Mouse (Mus musculus) megakaryocyte, embryonic 14.5 days (primary cell): Measurements from ENCODE around the gene Meiob. TPM values are rescaled to one million over a fixed set of nuclear protein-coding genes. Genes with fewer than 3 reads are reported as not detected.

Source experiments
- H3K27me3 ChIP-seq: replicated peaks from 2 replicates; pipeline ENCODE3; 2012; ENCODE audit warnings: inconsistent platforms
- H3K36me3 ChIP-seq: replicated peaks from 2 replicates; pipeline ENCODE3; 2012; ENCODE audit warnings: low read length, inconsistent platforms, mixed read lengths
- H3K4me1 ChIP-seq: 2 replicates; pipeline ENCODE4 v1.6.1; 2012; ENCODE audit warnings: inconsistent platforms
- H3K4me3 ChIP-seq: replicated peaks from 2 replicates; pipeline ENCODE3; 2012; ENCODE audit warnings: moderate library complexity, mild to moderate bottlenecking, inconsistent platforms
- H3K9me3 ChIP-seq: 2 replicates; pipeline ENCODE4 v1.6.1; 2012; ENCODE audit warnings: inconsistent platforms
- FLI1 ChIP-seq: IDR thresholded peaks from 2 replicates; pipeline ENCODE4 v1.6.1; 2012; ENCODE audit warnings: low read length, inconsistent platforms, mixed read lengths
- GATA1 ChIP-seq: IDR thresholded peaks from 3 replicates; pipeline ENCODE4 v1.6.1; 2012; ENCODE audit warnings: mixed read lengths, low read length, inconsistent platforms, borderline replicate concordance
- polyA plus RNA-seq: library from polyadenylated mRNA; stranded (reverse); fragments of >175 nt; gene quantifications from 2 replicates; pipeline ENCODE4 v1.2.3, GENCODE M21; 2012; ENCODE audit warnings: low replicate concordance; ENCODE audit not compliant: insufficient read depth

Gene Meiob
- polyA plus RNA-seq, 1 experiment: not detected

- no peak overlapping the region for H3K4me3 ChIP-seq
- no peaks in the 10 kb centered on the region for H3K36me3 ChIP-seq
- TF ChIP-seq FLI1 (no peak), GATA1 (no peak)
- H3K4me1 ChIP-seq: peaks cover 8% of the 10 kb centered on the region
- no peaks in the 10 kb centered on the region for H3K9me3 ChIP-seq
- H3K27me3 ChIP-seq: peaks cover 7% of the 10 kb centered on the region
Observed at GRCm38 (mm10) chr17:24780821-24781220, 23.3 kb upstream of the Meiob start.

DNA sequence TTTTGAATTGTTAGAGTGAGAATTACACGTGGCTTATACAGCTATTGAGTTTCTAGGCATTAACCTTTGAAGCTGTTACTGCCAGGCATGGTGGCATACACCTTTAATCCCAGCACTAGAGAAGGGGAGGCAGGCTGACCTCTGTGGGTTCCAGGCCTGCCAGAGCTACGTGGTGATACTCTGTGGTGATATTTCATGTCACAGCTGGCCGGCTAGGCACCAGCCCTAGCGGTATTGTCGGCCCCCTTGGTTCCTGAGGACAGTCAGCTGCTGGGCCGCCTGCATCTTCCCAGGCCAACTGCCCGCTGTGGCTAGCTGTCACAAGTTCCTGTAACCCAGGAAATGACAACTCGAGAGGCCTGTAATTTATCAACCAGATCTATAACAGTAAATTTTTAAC, 11.9 kb upstream of the Meiob start:
- Histone ChIP-seq H3K9me3 (no peaks in the 10 kb centered on the region), H3K36me3 (no peaks in the 10 kb centered on the region), H3K4me1 (peaks cover 3% of the 10 kb centered on the region), H3K4me3 (no peak overlapping the region), H3K27me3 (peaks cover 22% of the 10 kb centered on the region)
- TF ChIP-seq GATA1 (no peak), FLI1 (no peak)

- Histone ChIP-seq H3K4me3 (no peak overlapping the region), H3K4me1 (peaks cover 10% of the 10 kb centered on the region), H3K9me3 (no peaks in the 10 kb centered on the region), H3K36me3 (no peaks in the 10 kb centered on the region), H3K27me3 (peaks cover 30% of the 10 kb centered on the region)
- TF ChIP-seq GATA1 (no peak), FLI1 (no peak)
Observed at GRCm38 (mm10) chr17:24794791-24795190, 9.3 kb upstream of the Meiob start.

- Histone ChIP-seq H3K36me3 (no peaks in the 10 kb centered on the region), H3K27me3 (peaks cover 26% of the 10 kb centered on the region), H3K4me3 (no peak overlapping the region), H3K9me3 (no peaks in the 10 kb centered on the region), H3K4me1 (peaks cover 10% of the 10 kb centered on the region)
- no peak for TF ChIP-seq GATA1
- TF ChIP-seq FLI1: no peak
Observed at GRCm38 (mm10) chr17:24796969-24797368, 7.1 kb upstream of the Meiob start.

- Histone ChIP-seq H3K4me3 (no peak overlapping the region), H3K27me3 (peaks cover 26% of the 10 kb centered on the region), H3K9me3 (no peaks in the 10 kb centered on the region), H3K36me3 (no peaks in the 10 kb centered on the region), H3K4me1 (peaks cover 10% of the 10 kb centered on the region)
- TF ChIP-seq FLI1: no peak
- no peak for TF ChIP-seq GATA1
Observed at GRCm38 (mm10) chr17:24798229-24798628, 5.9 kb upstream of the Meiob start.

- TF ChIP-seq GATA1: no peak
- TF ChIP-seq FLI1: no peak
- no peak overlapping the region for H3K4me3 ChIP-seq
- no peaks in the 10 kb centered on the region for H3K36me3 ChIP-seq
- peaks cover 26% of the 10 kb centered on the region for H3K27me3 ChIP-seq
- H3K9me3 ChIP-seq: no peaks in the 10 kb centered on the region
- H3K4me1 ChIP-seq: peaks cover 21% of the 10 kb centered on the region
Observed at GRCm38 (mm10) chr17:24799476-24799875, 4.6 kb upstream of the Meiob start.

DNA sequence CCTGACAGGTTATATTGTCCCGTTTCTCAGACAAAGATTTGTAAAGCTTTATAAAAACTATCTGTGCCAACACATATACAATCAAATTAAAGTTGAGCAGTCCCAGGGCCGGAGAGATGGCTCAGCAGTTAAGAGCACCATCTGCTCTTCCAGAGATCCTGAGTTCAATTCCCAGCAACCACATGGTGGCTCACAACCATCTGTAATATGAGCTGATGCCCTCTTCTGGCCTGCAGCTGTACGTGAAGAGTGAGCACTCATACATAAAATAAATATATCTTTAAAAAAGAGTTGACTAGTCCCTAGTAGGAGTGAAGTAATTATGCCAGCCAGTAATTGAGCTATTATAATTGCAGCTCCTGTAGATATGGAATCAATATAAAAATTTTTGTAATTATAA, 3.6 kb upstream of the Meiob start:
- Histone ChIP-seq H3K4me3 (no peak overlapping the region), H3K4me1 (peaks cover 27% of the 10 kb centered on the region), H3K27me3 (peaks cover 29% of the 10 kb centered on the region), H3K36me3 (no peaks in the 10 kb centered on the region), H3K9me3 (no peaks in the 10 kb centered on the region)
- no peak for TF ChIP-seq FLI1

DNA sequence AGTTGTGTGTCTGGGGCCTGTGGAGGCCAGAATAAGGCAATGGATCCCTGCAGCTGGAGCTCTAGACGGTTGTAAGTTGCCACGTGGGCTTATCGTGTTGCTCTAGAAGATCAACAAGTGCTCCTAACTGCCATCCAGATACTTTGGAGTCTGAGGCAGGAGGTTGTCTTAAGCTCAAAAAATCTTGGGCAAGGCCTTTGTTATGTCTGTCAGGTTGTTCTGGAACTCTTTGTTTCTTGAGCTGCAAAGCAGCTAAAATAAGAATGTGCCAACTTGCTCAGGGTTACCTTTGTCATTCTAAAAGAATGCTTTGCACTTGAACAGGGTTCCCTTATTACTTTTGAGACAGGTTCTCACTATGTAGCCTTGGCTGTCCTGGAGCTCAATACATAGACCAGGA, 7.1 kb downstream of the Meiob start:
- peaks cover 27% of the 10 kb centered on the region for H3K27me3 ChIP-seq

DNA sequence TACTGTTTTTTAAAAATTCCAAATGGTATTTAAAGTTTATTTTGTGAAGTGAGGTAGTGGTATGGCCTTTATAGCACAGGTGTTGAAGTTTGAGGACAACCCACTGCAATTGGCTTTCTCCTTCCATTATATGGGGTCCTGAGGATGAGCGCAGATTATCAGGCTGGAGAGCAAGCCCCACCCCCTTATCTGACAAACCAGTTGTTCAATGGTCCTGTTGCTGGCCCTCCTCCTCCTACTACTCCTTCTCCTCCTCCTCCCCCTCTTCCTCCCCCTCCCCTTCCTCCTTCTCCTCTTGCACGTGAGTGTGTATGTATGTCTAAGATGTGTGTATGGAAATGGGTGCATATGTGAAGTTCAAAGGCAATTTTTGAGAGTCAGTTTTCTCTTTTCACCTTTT, 8.1 kb downstream of the Meiob start:
- TF ChIP-seq GATA1 (no peak), FLI1 (no peak)
- Histone ChIP-seq H3K9me3 (no peaks in the 10 kb centered on the region), H3K4me1 (no peaks in the 10 kb centered on the region), H3K27me3 (peaks cover 20% of the 10 kb centered on the region), H3K4me3 (no peak overlapping the region), H3K36me3 (no peaks in the 10 kb centered on the region)

More for the DNA sequence above, 7.1 kb downstream of the Meiob start:
- Histone ChIP-seq H3K36me3 (no peaks in the 10 kb centered on the region), H3K4me3 (no peak overlapping the region), H3K9me3 (no peaks in the 10 kb centered on the region), H3K4me1 (peaks cover 4% of the 10 kb centered on the region; the same call in 1 of the 2 replicates)
- TF ChIP-seq FLI1: no peak
- TF ChIP-seq GATA1: no peak

DNA sequence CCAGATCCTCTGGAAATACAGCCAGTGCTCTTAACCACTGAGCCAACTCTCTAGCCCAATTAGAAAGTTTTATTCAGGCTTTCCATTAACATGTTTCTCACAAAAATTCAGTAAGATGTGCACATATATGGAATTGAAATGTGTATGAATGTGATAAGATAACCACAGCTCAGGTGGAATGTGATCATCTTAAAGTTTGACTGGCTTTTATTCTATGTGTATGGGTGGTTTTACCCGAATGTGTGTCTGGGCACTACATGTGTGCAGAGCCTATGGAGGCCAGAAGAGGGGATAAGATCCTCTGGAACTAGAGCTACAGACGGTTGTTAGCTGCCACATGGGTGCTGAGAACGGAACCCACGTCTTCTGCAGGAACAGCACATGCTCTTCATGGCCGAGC, 11.2 kb downstream of the Meiob start:
- TF ChIP-seq GATA1 (no peak), FLI1 (no peak)
- Histone ChIP-seq H3K9me3 (no peaks in the 10 kb centered on the region), H3K27me3 (peaks cover 7% of the 10 kb centered on the region), H3K4me1 (peaks cover 3% of the 10 kb centered on the region), H3K36me3 (no peaks in the 10 kb centered on the region), H3K4me3 (no peak overlapping the region)

- Histone ChIP-seq H3K36me3 (no peaks in the 10 kb centered on the region), H3K4me1 (peaks cover 3% of the 10 kb centered on the region), H3K9me3 (no peaks in the 10 kb centered on the region), H3K4me3 (no peak overlapping the region), H3K27me3 (peaks cover 7% of the 10 kb centered on the region)
- TF ChIP-seq GATA1 (no peak), FLI1 (no peak)
Observed at GRCm38 (mm10) chr17:24817503-24817902, 13.4 kb downstream of the Meiob start.
